Mouse (Mus musculus) left cerebral cortex, postnatal 36 days (tissue): ENCODE results near the gene Eda. TPM values are rescaled to one million over a fixed set of nuclear protein-coding genes. Genes with fewer than 3 reads are reported as not detected.
"Not testable (repeated sequence)": the region's sequence is repeated elsewhere in the genome, so short reads cannot be mapped to it uniquely, and the experiment has no call there.

ENCODE experiments used
- DNase-seq, 2 experiments: peaks; one replicate each; pipeline ENCODE4 v3.0.0; 2021 to 2022; ENCODE audit warnings: low spot score in 2 of 2, mixed read lengths in 1 of 2
- intact Hi-C: fragments of 180-260 bp; cut with DNase I; formaldehyde crosslinking; loops from one replicate; pipeline ENCODE4 v1.15.1; 2025
- microRNA-seq: library from miRNA; unstranded; fragments of <30 nt; microRNA quantifications from one replicate; pipeline ENCODE4 v1.2.0, GENCODE M21; 2022
- total RNA-seq, 2 experiments: library from RNA; stranded (reverse); gene quantifications; 2 replicates each; pipeline ENCODE4 v1.2.3; 2021

Gene Eda
- total RNA-seq, 2 experiments from 2014 or later, result 4.3 to 6.2 TPM

- intact Hi-C loops, result loop anchor here (5.0 kb wide), 1 partner anchor 577 kb away; no protein-coding TSS in a partner anchor
- DNase-seq, result no peak
Observed at GRCm38 (mm10) chrX:100394223-100394861, 418.9 kb downstream of the Eda start.

GRCm38 (mm10) chrX:100395026-100395425 is 419.6 kb downstream of the Eda start:
- intact Hi-C loops, result no loop called here
- DNase-seq, result no peak

DNA sequence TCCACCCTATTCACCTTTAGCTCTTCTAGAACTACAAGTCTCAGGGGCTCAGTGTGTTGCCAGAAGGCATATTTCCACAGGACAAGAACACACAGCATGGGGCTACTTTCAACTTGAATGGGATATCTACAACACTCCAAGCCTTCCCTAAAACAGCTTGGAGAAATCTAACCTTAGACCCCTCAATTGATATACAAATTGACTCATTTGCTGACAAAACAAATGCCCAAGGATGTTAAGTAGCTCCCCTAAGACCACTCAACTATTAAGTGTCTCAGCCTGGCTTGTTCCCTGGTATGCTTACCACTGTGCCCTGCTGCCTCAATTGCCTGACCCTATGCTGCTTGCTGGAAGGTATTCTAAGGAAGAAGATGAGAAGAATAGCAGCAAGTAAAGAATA is 425.5 kb downstream of the Eda start:
- intact Hi-C loops, result no loop called here

DNA sequence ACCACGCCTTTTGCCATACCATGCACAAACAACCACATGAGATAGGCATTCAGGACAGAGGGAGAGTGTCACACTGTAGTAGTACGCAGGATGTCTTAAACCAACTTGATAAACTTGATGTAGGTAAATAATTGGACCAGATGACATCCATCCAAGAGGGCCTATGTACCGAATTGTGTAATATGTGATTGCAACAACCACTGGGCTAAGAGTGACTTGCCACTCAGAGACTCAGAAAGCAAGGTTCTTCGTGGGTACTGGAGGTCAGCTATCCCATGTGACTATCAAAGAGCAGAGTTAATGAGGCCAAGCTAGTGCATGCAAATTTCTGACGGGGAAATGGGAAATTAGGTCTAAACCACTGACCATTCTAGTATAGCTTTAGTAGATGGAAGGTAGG is 426.3 kb downstream of the Eda start:
- no peak for DNase-seq
- intact Hi-C loops, result no loop called here

More for the DNA sequence above, 425.5 kb downstream of the Eda start:
- DNase-seq, result no peak

- no peak for DNase-seq
- intact Hi-C loops, result no loop called here
Observed at GRCm38 (mm10) chrX:100409245-100409644, 433.8 kb downstream of the Eda start.

GRCm38 (mm10) chrX:100428693-100429092 is 453.3 kb downstream of the Eda start, which contains the start of gene Otud6a:
TSS of gene Otud6a (plus strand) at chrX:100429013.
- DNase-seq, result no peak
- intact Hi-C loops, result no loop called here

DNA sequence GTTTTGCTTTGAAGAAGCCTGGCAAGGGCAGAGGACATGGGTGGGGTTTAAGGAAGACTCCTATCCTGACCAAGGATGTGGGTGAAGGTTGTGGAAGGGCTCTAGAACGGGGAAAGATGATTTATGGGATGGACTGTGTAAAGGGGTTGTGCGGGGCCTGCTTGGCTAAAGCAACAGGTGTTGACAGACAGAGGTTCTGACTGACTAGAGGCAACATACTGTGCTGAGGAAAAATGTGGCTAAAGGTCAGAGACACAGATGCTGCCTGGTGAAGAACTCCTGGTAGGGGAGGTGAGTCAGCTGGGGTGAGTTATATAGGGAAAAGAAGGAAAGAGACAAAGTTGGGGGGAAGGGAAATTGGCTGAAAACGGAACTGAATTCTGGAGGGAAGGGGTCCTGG is 456.9 kb downstream of the Eda start:
- intact Hi-C loops, result no loop called here
- no peak for DNase-seq

DNA sequence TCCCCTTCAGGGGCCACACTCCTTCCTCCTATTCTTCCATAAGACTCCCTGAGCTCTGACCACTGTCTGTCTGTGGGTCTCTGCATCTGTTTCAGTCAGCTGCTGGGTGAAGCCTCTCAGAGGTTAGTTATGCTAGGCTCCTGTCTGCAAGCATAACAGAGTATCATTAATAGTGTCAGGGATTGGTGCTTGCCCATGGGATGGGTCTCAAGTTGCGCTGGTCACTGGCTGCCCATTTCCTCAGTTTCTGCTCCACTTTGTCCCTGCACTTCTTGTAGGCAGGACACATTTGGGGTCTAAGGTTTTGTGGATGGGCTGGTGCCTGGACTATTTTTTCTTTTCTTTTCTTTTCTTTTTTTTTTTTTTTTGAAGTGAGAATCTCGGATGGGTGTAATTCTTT is 467.2 kb downstream of the Eda start, which contains the start of gene Awat2:
Awat2 (minus strand) TSS at position 101 of the 400 bp plus-strand sequence.
- intact Hi-C loops, DNase-seq: not testable (repeated sequence)

DNA sequence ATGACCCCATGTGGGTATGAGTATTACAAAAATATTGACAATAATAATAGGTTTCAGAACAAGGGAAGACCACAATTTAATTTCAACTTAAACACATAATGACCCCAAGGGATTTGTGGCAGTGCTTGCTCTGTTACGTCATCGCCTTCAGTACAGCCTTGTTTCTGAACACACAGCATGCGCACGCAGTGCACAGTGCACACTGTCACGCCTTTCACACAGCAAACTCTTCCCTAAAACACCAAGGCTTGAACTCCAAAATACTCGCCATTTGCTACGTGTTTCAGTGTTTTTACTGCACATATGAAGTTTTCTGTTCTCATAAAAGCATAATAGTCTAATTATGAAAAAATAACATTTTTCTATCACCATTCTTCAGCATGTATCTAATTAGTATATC is 468.1 kb downstream of the Eda start:
- DNase-seq, result no peak
- intact Hi-C loops, result no loop called here

Small RNA genes lying within 50 kb of the gene (microRNA-seq; reads per million reads assigned to microRNA genes)
- gene Mir676, result 3,162 reads per million, percentile 88 among the genes with 10 or more reads in this experiment

Other genes starting within 250 kb of the Eda start
- gene Tmem28, start 154.6 kb upstream of the Eda start, total RNA-seq, result 10 to 100 TPM; 15.3 to 19.6 TPM